Mouse (Mus musculus) cerebellum, adult 2 months (tissue): ENCODE data around the gene Ntrk2.

Experiments
- CTCF ChIP-seq: fragments of 200-500 bp; IDR thresholded peaks from 2 replicates; pipeline ENCODE4 v1.5.1; 2011; ENCODE audit warnings: low read depth, mild to moderate bottlenecking, control low read depth, low read length, moderate library complexity, borderline replicate concordance; ENCODE audit not compliant: insufficient read depth
- POLR2A ChIP-seq: fragments of 200-500 bp; IDR thresholded peaks from 2 replicates; pipeline ENCODE4 v1.6.1; 2011; ENCODE audit warnings: low read length, control low read depth, borderline replicate concordance; ENCODE audit not compliant: insufficient read depth

GRCm38 (mm10) chr13:58809930-58810329 lies 3.6 kb downstream of the Ntrk2 start:
- peak; percentile 29; the same call in 1 of the 2 replicates for TF ChIP-seq POLR2A
- TF ChIP-seq CTCF = no peak
